9 mouse cellular contexts compared by ENCODE assay signal in genomic region chr12:88354182-88354702, GRCm38 (mm10). TPM values are rescaled to one million over a fixed set of nuclear protein-coding genes. Genes with fewer than 3 reads are reported as not detected.
DNase-seq lines count a peak whose midpoint lies in the region; ATAC-seq and TF ChIP-seq lines count a peak whose summit lies in the region.
"Had no signal": no experiment of that assay in that cellular context is flagged by ENCODE, and none has a peak within 500 bp of the region (broad histone marks: within the 10 kb centered on the region; RNA-seq: fewer than 3 reads in every experiment).

No protein-coding gene starts in this region.

- no peak overlapping the region for H3K9ac ChIP-seq in hindbrain, embryonic 15.5 days
- peak overlapping the region; percentile 36; the same call in 1 of the 2 replicates for H3K9ac ChIP-seq in midbrain, postnatal 0 days (replicated peaks; ENCODE audit: low read length, poor library complexity, severe bottlenecking)

- H3K36me3 ChIP-seq in heart, embryonic 10.5 days, result no peaks in the 10 kb centered on the region
- H3K36me3 ChIP-seq in hindbrain, embryonic 15.5 days, result no peaks in the 10 kb centered on the region
- no peaks in the 10 kb centered on the region for H3K36me3 ChIP-seq in midbrain, postnatal 0 days (ENCODE audit: insufficient read depth, low read length)

- 18% methylated on average over 41 of the region's 41 CpGs for WGBS in heart, embryonic 10.5 days
- 17% methylated on average over 41 of the region's 41 CpGs for WGBS in hindbrain, embryonic 15.5 days
- WGBS in midbrain, postnatal 0 days, result 17% methylated on average over 40 of the region's 41 CpGs

- peak overlapping the region; percentile 57 for H3K4me3 ChIP-seq in heart, embryonic 10.5 days
- peak overlapping the region; percentile 26 for H3K4me3 ChIP-seq in hindbrain, embryonic 15.5 days
- H3K4me3 ChIP-seq in midbrain, postnatal 0 days (ENCODE audit: low read depth, low read length), result peak overlapping the region; percentile 32

- no peak for DNase-seq in heart, embryonic 10.5 days (ENCODE audit: low spot score)
- DNase-seq in heart, postnatal 10 days, result no peak
- DNase-seq in brain, embryonic 14.5 days (ENCODE audit: low read depth), result peak; percentile 17
- DNase-seq in midbrain, postnatal 0 days (ENCODE audit: low spot score), result no peak
- DNase-seq in left cerebral cortex, adult 9 months (ENCODE audit: low spot score in 2 of 2), result no peak
- DNase-seq in ovary, postnatal 36 days (ENCODE audit: low spot score), result no peak
- no peak for DNase-seq in right cerebral cortex, adult 18-20 months

- H3K27me3 ChIP-seq in heart, embryonic 10.5 days (ENCODE audit: insufficient read depth, poor library complexity, severe bottlenecking), result no peaks in the 10 kb centered on the region
- H3K27me3 ChIP-seq in hindbrain, embryonic 15.5 days, result no peaks in the 10 kb centered on the region
- no peaks in the 10 kb centered on the region for H3K27me3 ChIP-seq in midbrain, postnatal 0 days (ENCODE audit: insufficient read depth, low read length)

- intact Hi-C loops in heart, postnatal 10 days (cut with DNase I), result no loop called here

- peak; percentile 38; the same call in 1 of the 2 replicates for ATAC-seq in hindbrain, embryonic 15.5 days (ENCODE audit: low FRiP score, low read depth)
- ATAC-seq in midbrain, postnatal 0 days (ENCODE audit: low FRiP score), result peak; percentile 56

- peak overlapping the region; percentile 50 for H3K4me2 ChIP-seq in hindbrain, embryonic 15.5 days
- peak overlapping the region; percentile 47 for H3K4me2 ChIP-seq in midbrain, postnatal 0 days (ENCODE audit: low read depth, low read length, poor library complexity, severe bottlenecking)

- H3K9me3 ChIP-seq in heart, embryonic 10.5 days, result no peaks in the 10 kb centered on the region
- H3K9me3 ChIP-seq in hindbrain, embryonic 15.5 days, result no peaks in the 10 kb centered on the region
- no peaks in the 10 kb centered on the region for H3K9me3 ChIP-seq in midbrain, postnatal 0 days (ENCODE audit: low read length)

- peak overlapping the region; percentile 76 for H3K27ac ChIP-seq in heart, embryonic 10.5 days
- no peak overlapping the region for H3K27ac ChIP-seq in hindbrain, embryonic 15.5 days (replicated peaks)
- no peak overlapping the region for H3K27ac ChIP-seq in midbrain, postnatal 0 days (ENCODE audit: low read depth, low read length)

- TF ChIP-seq POLR2A in brain, embryonic 14.5 days (IDR thresholded peaks at IDR 0.05; ENCODE audit: borderline replicate concordance, extremely low read depth, insufficient read depth, insufficient read length, poor library complexity, severe bottlenecking), result no peak

- H3K4me1 ChIP-seq in heart, embryonic 10.5 days, result no peaks in the 10 kb centered on the region
- no peaks in the 10 kb centered on the region for H3K4me1 ChIP-seq in hindbrain, embryonic 15.5 days (replicated peaks)
- H3K4me1 ChIP-seq in midbrain, postnatal 0 days (ENCODE audit: insufficient read depth, low read length), result no peaks in the 10 kb centered on the region

- TF ChIP-seq CTCF in brain, embryonic 14.5 days (IDR thresholded peaks at IDR 0.05; ENCODE audit: borderline replicate concordance, extremely low read depth, insufficient read depth, insufficient read length), result no peak
- no peak for TF ChIP-seq CTCF in midbrain, postnatal 0 days (IDR thresholded peaks at IDR 0.05)

RNA-seq across cellular contexts. Expression of gene Adck1, which starts 6.1 kb away (rescaled TPM):
- polyA plus RNA-seq in heart, embryonic 10.5 days (2016; fragmentation: Nextera tagmentation; extraction: Ambion mirVana), result 22.1 and 22.5 TPM in 2 replicates
- total RNA-seq in heart, postnatal 10 days (2021), result 10 to 100 TPM; 22.7 to 25.6 TPM
- 35.2 and 43.8 TPM in 2 replicates for polyA plus RNA-seq in brain, embryonic 14.5 days (2012; rRNA removed)
- 36.4 and 38.0 TPM in 2 replicates for polyA plus RNA-seq in hindbrain, embryonic 15.5 days (2015; fragmentation: Nextera tagmentation; extraction: Ambion mirVana)
- total RNA-seq in midbrain, postnatal 0 days (2014; rRNA removed), result 47.1 and 49.1 TPM in 2 replicates
- polyA plus RNA-seq in midbrain, postnatal 0 days (2015; fragmentation: Nextera tagmentation; extraction: Ambion mirVana), result 41.5 and 42.9 TPM in 2 replicates

RNA-seq across cellular contexts. Expression of gene Gm5039, which starts 30.4 kb away (rescaled TPM):
- polyA plus RNA-seq in heart, embryonic 10.5 days (2016; fragmentation: Nextera tagmentation; extraction: Ambion mirVana), result not detected in 2 replicates
- total RNA-seq in heart, postnatal 10 days (2021), result not detected
- polyA plus RNA-seq in brain, embryonic 14.5 days (2012; rRNA removed), result not detected in 2 replicates
- polyA plus RNA-seq in hindbrain, embryonic 15.5 days (2015; fragmentation: Nextera tagmentation; extraction: Ambion mirVana), result not detected in 2 replicates
- not detected in 2 replicates for total RNA-seq in midbrain, postnatal 0 days (2014; rRNA removed)
- not detected in 2 replicates for polyA plus RNA-seq in midbrain, postnatal 0 days (2015; fragmentation: Nextera tagmentation; extraction: Ambion mirVana)
- polyA plus RNA-seq: cortical plate, adult 2 months had no signal
